Mouse (Mus musculus): Measurements from ENCODE around the gene Lipk. TPM values are rescaled to one million over a fixed set of nuclear protein-coding genes. Genes with fewer than 3 reads are reported as not detected.

Lipk gene
- polyA plus RNA-seq, 1 experiment from 2014 or later = not detected

Small RNAs within 50 kb of the gene (microRNA-seq; reads per million reads assigned to microRNA genes)
- not detected for gene Gm23334

Other genes with a start within 250 kb of the Lipk start
- 16.5 and 17.8 TPM in 2 replicates for gene Lipo3, start 246.3 kb upstream of the Lipk start, polyA plus RNA-seq (2015; fragmentation: Nextera tagmentation; extraction: Ambion mirVana)
- not detected in 2 replicates for gene Lipo1, start 220.8 kb upstream of the Lipk start, polyA plus RNA-seq (2015; fragmentation: Nextera tagmentation; extraction: Ambion mirVana)
- not detected in 2 replicates for gene Lipf, start 47.1 kb upstream of the Lipk start, polyA plus RNA-seq (2015; fragmentation: Nextera tagmentation; extraction: Ambion mirVana)
- not detected in 2 replicates for gene Lipn, start 59.1 kb downstream of the Lipk start, polyA plus RNA-seq (2015; fragmentation: Nextera tagmentation; extraction: Ambion mirVana)
- gene Lipm, start 92.6 kb downstream of the Lipk start, polyA plus RNA-seq (2015; fragmentation: Nextera tagmentation; extraction: Ambion mirVana) = not detected in 2 replicates
- gene Ankrd22, start 157.8 kb downstream of the Lipk start, polyA plus RNA-seq (2015; fragmentation: Nextera tagmentation; extraction: Ambion mirVana) = 0.06 TPM in 1 of 2 replicates, not detected in the other
- gene Stambpl1, start 183.9 kb downstream of the Lipk start, polyA plus RNA-seq (2015; fragmentation: Nextera tagmentation; extraction: Ambion mirVana) = 4.5 and 5.0 TPM in 2 replicates
- gene Acta2, start 247.3 kb downstream of the Lipk start, polyA plus RNA-seq (2015; fragmentation: Nextera tagmentation; extraction: Ambion mirVana) = 352 and 628 TPM in 2 replicates

Data from kidney, embryonic 16.5 days (tissue).